Mouse (Mus musculus) kidney, postnatal 10 days (tissue): ENCODE measurements at regions not wholly inside any gene's neighbourhood (a gene's known extent, or its start where the extent isn't known, plus 50 kb on each side); places are given as distances from the start of the nearest gene placed in this dataset.
"Not testable (repeated sequence)": the region's sequence is repeated elsewhere in the genome, so short reads cannot be mapped to it uniquely, and the experiment has no call there.

Experiments
- DNase-seq: peaks from one replicate; pipeline ENCODE4 v3.0.0; 2021; ENCODE audit warnings: mixed read lengths

GRCm38 (mm10) chr8:88883751-88884390 is 160.1 kb downstream of the Sall1 start:
- no peak for DNase-seq

DNA sequence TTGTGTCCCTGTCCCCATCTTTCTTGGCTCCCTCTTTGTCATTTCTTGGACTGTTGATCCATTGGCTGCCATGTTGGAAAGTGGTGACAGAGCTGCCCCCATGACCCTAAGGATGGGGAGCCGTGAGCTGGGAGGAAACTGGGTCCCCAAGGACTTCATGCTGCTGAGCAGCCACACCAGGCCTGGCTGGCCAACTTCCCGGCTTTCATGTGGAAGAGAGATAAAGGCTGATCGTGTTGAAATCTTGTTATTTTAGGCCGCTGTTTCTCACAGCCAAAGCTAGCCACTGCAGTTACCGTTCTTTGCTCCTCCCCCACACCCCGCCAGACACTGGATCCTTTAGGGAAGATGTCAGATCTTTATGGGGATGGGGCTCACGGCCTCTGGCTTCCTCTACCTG is 164.1 kb downstream of the Sall1 start:
- DNase-seq = peak; percentile 83

DNA sequence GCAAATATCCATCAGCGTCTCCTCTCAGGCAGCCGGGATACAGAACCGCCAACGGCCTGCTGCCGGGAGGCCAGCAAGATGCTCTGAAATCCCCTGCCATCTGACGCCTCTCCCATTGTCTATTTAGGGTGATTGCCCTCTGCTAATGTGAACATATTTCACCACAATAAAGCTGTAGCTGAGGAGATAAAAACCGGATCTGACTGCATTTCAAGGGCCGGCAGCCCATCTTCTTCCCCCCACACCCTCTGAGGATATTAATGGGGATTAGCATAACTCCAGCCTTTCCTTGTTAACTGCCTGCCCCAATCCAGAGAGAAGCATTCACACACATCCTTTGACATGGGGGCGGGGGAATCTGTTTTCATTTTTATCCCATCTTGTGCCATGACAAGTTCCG is 166.0 kb downstream of the Sall1 start:
- peak; percentile 18 for DNase-seq

DNA sequence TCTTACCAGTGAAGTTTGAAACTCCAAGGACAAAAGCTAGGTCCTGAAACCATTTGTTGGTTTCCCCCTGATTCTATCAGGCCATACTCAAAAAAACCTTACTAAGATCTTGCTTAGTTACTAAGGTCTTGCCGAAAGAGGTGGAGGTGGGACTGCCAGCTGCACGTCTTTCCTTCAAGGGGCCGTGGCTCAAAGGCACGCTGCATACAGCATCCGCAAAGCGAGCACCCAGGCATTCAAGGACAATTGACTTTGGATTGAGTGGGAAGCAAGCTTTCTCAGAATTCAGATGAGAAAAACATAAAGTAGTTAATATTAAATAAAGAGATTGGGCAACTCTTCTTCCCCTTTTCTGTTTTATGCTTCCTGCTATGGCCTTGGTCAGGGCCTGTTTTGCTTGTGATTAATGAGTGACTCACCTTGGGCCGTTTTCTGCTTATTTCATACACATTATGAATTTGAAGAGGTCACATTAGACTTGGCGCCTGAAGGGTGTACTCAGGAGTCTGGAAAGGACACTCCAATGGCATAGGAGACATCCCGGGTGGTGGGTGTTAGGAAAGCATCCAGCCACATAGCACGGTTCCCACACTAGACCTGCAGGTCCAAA is 166.1 kb downstream of the Cyld start:
- peak; percentile 20 for DNase-seq

DNA sequence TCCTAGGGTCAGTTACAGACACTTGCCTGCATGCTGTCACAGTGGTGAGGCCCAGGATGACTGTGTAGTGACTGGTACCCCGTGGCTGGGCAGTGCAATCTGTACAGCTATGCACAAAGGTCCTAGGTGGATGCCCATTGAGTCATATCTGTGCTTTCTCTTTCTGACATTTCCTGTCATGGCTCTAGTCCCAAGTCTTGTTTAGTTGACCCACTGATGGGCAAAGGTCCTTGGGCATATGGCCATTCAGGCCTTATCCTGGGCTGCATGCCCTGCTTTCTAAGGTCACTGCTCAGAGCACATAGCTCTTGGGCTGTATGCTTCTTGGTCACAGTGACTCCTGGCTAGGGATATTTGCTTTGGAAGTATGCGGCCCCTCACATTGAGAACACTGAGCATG is 160.4 kb downstream of the Cyld start:
- DNase-seq = peak; percentile 32

- no peak for DNase-seq
Measured at GRCm38 (mm10) chr8:88853200-88853599, 156.4 kb downstream of the Cyld start.

DNA sequence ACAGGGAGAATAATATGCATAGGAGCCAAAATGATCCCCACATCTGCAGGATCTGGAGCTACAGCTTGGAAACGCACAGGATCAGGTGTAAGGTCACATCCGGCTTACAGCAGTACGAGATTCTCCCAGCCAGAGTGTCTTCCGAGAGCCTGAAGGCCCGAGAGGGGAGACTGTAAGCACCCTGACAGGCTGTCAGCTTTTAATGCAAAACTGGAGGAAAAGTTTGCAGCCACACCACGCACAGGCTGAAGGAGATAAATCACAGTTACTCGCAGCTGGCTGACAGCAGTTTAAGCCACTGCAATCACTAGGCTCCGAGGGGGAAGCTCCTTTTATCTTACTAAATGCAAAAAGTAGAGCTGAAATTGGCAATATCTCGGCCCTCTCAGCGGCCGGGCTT is 149.1 kb downstream of the Cyld start:
- DNase-seq = no peak

- DNase-seq = no peak
Measured at GRCm38 (mm10) chr8:88844370-88844769, 147.5 kb downstream of the Cyld start.

- no peak for DNase-seq
Measured at GRCm38 (mm10) chr8:88842451-88842850, 145.6 kb downstream of the Cyld start.

DNA sequence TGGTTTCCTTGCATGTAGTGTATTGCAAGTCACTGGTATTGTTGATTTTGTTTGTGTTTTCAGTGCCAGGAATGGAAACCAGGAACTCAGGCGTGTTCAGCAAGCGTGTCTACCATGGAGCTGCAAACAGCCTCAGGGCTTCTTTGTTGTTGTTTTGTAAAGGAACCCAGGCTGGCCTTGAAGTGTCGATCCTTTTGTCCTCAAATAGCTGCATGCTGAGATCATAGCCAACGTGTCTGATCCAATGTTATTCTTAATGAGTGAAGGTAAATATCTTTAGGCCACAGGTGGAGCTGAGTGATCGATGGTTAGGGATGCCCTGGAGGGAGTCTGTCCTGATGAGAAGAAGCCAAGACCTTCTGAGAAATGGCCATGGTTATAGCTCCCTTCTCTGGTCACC is 143.3 kb downstream of the Cyld start:
- DNase-seq = no peak

DNA sequence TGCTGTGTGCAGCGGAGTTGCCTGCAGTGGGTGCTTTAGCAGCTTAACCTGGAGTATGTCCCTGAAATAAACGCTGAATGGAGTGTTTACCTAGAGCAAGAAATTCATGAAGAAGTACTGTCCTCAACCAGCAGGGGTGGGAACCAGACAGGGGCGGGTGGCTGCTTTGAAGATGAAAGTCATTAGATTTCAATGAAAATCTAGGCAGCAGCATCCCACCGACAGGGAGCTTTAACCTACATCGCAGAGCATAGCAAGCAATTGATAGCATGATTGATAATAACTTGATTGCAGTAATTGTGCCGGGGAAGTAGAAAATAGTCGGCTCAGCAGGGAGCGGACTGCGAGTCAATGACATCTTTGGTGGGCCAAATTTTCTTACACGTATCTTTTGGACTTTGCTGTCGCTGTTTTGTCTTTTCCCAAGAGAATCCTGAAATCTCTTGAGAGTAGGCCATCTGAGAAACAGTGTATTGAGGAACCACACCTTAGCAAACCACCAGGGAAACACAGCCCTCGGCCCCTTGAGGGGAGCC is 139.0 kb downstream of the Cyld start:
- DNase-seq = no peak

GRCm38 (mm10) chr8:88825816-88826215 is 129.0 kb downstream of the Cyld start:
- DNase-seq = peak; percentile 30

DNA sequence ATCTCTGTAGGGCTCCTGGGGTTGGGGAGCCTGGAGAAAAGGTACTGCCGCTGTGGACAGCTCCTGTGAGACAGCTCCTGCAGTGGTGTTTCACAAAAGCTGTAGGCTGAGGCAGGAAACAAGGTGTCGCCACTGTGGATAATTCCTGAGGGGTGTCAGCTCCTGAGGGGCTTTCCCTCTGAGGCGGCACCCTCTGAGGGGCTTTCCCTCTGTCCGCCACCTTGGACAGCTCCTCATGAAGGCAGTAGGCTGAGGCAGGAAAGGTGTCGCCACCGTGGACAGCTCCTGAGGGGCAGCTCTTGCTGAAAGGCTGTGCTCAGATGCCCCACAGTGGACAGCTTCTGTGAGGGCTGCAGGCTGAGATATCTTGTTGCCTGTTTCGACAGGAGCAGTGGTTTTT is 127.1 kb downstream of the Cyld start:
- no peak for DNase-seq

- no peak for DNase-seq
Measured at GRCm38 (mm10) chr8:88820275-88820850, 123.5 kb downstream of the Cyld start.

GRCm38 (mm10) chr8:88816461-88816860 is 119.6 kb downstream of the Cyld start:
- DNase-seq = no peak

DNA sequence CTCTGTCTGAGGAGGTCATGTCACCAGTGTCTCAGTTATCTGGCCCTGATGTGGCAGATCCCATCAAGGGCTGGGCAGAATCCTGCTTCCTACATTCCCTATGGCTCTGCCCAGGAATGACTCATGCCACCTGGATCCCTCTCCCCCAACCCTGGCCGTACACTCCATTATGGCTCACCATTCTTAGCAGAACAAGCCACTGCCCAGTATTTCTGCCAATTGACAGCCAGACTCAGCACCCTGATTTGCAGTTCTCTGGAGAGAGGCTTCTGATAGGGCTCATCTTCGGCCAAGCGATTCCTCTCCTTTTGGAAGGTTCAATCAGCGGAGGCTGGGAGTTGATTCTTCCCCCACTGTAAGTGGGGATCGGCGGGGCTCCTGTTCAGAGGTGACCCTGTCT is 117.4 kb downstream of the Cyld start:
- DNase-seq = no peak

- no peak for DNase-seq
Measured at GRCm38 (mm10) chr8:88812901-88813676, 116.3 kb downstream of the Cyld start.

GRCm38 (mm10) chr8:88806851-88807250 is 110.0 kb downstream of the Cyld start:
- not testable (repeated sequence) for DNase-seq
